ENCODE assay signal across 20 mouse cellular contexts in genomic region chr4:97825841-97826240, GRCm38 (mm10). TPM values are rescaled to one million over a fixed set of nuclear protein-coding genes. Genes with fewer than 3 reads are reported as not detected.
DNase-seq lines count a peak whose midpoint lies in the region; ATAC-seq and TF ChIP-seq lines count a peak whose summit lies in the region.
"Had no signal": no experiment of that assay in that cellular context is flagged by ENCODE, and none has a peak within 500 bp of the region (broad histone marks: within the 10 kb centered on the region; RNA-seq: fewer than 3 reads in every experiment).

No protein-coding gene starts in this region.

- peak overlapping the region; percentile 53; the same call in 1 of the 2 replicates for H3K27ac ChIP-seq in forebrain, embryonic 10.5 days
- no peak overlapping the region for H3K27ac ChIP-seq in forebrain, embryonic 15.5 days (replicated peaks)
- peak overlapping the region; percentile 82 for H3K27ac ChIP-seq in heart, embryonic 15.5 days
- H3K27ac ChIP-seq in forebrain, embryonic 14.5 days (ENCODE audit: low read depth, low read length) = no peak overlapping the region
- no peak overlapping the region for H3K27ac ChIP-seq in layer of hippocampus, adult 2 months
- H3K27ac ChIP-seq: embryonic facial prominence, embryonic 15.5 days; limb, embryonic 13.5 days; neural tube, embryonic 13.5 days had no signal

- H3K4me3 ChIP-seq in forebrain, embryonic 10.5 days = no peak overlapping the region
- H3K4me3 ChIP-seq in forebrain, embryonic 15.5 days = no peak overlapping the region
- no peak overlapping the region for H3K4me3 ChIP-seq in heart, embryonic 15.5 days
- H3K4me3 ChIP-seq in forebrain, embryonic 14.5 days (ENCODE audit: low read depth, low read length) = no peak overlapping the region
- H3K4me3 ChIP-seq in layer of hippocampus, adult 2 months = no peak overlapping the region
- H3K4me3 ChIP-seq: embryonic facial prominence, embryonic 15.5 days; limb, embryonic 13.5 days; neural tube, embryonic 13.5 days had no signal

- H3K4me1 ChIP-seq in forebrain, embryonic 10.5 days = peaks cover 56% of the 10 kb centered on the region
- H3K4me1 ChIP-seq in forebrain, embryonic 15.5 days = peaks cover 63% of the 10 kb centered on the region
- H3K4me1 ChIP-seq in heart, embryonic 15.5 days (replicated peaks) = peaks cover 69% of the 10 kb centered on the region
- peaks cover 26% of the 10 kb centered on the region for H3K4me1 ChIP-seq in forebrain, embryonic 14.5 days (ENCODE audit: control insufficient read depth, insufficient read depth, low read length)

- ATAC-seq in forebrain, embryonic 15.5 days (replicated peaks) = no peak
- ATAC-seq in heart, embryonic 15.5 days (replicated peaks; ENCODE audit: insufficient number of reproducible peaks, insufficient read depth, low FRiP score, low read depth) = no peak
- peak; percentile 57; the same call in 1 of the 2 replicates for ATAC-seq in forebrain, embryonic 14.5 days
- ATAC-seq: intestine, postnatal 0 days had no signal

- WGBS in forebrain, embryonic 10.5 days = 63% methylated on average over 4 of the region's 4 CpGs
- 45% methylated on average over 4 of the region's 4 CpGs for WGBS in forebrain, embryonic 15.5 days
- WGBS in heart, embryonic 15.5 days = 64% methylated on average over 4 of the region's 4 CpGs
- WGBS in forebrain, embryonic 14.5 days = 47% methylated on average over 4 of the region's 4 CpGs

- H3K27me3 ChIP-seq in forebrain, embryonic 10.5 days (ENCODE audit: poor library complexity, severe bottlenecking) = peaks cover 25% of the 10 kb centered on the region
- H3K27me3 ChIP-seq in forebrain, embryonic 15.5 days = no peaks in the 10 kb centered on the region
- no peaks in the 10 kb centered on the region for H3K27me3 ChIP-seq in heart, embryonic 15.5 days
- H3K27me3 ChIP-seq in forebrain, embryonic 14.5 days (replicated peaks; ENCODE audit: control insufficient read depth, insufficient read depth, low read length) = no peaks in the 10 kb centered on the region
- H3K27me3 ChIP-seq: embryonic facial prominence, embryonic 15.5 days; limb, embryonic 13.5 days; neural tube, embryonic 13.5 days had no signal

- no peaks in the 10 kb centered on the region for H3K9me3 ChIP-seq in forebrain, embryonic 10.5 days
- no peaks in the 10 kb centered on the region for H3K9me3 ChIP-seq in forebrain, embryonic 15.5 days
- H3K9me3 ChIP-seq in heart, embryonic 15.5 days (replicated peaks) = no peaks in the 10 kb centered on the region
- no peaks in the 10 kb centered on the region for H3K9me3 ChIP-seq in forebrain, embryonic 14.5 days (replicated peaks; ENCODE audit: control insufficient read depth, low read length)
- H3K9me3 ChIP-seq: embryonic facial prominence, embryonic 15.5 days; limb, embryonic 13.5 days; neural tube, embryonic 13.5 days had no signal

- no peak for TF ChIP-seq CTCF in layer of hippocampus, adult 2 months (conservative IDR thresholded peaks at IDR 0.05)

- DNase-seq in forebrain, embryonic 10.5 days (ENCODE audit: extremely low spot score, low spot score) = no peak
- DNase-seq in heart, adult 18-20 months = no peak
- peak; percentile 59 for DNase-seq in NIH3T3 (ENCODE audit: low read depth)
- DNase-seq in forebrain, embryonic 14.5 days (ENCODE audit: low spot score) = peak; percentile 34
- no peak for DNase-seq in spleen, postnatal 14 days (ENCODE audit: low spot score in 2 of 2)
- no peak for DNase-seq in layer of hippocampus, adult 2 months (ENCODE audit: low spot score in 2 of 2)
- DNase-seq: cerebellum, adult 18-20 months; gastrocnemius, postnatal 10 days; kidney, postnatal 10 days; lung, postnatal 4 days; thymus, adult 2 months had no signal

- H3K36me3 ChIP-seq in forebrain, embryonic 10.5 days (replicated peaks) = no peaks in the 10 kb centered on the region
- no peaks in the 10 kb centered on the region for H3K36me3 ChIP-seq in forebrain, embryonic 15.5 days
- no peaks in the 10 kb centered on the region; the same call in 1 of the 2 replicates for H3K36me3 ChIP-seq in heart, embryonic 15.5 days
- no peaks in the 10 kb centered on the region for H3K36me3 ChIP-seq in forebrain, embryonic 14.5 days (ENCODE audit: control insufficient read depth, insufficient read depth, low read length)
- H3K36me3 ChIP-seq: embryonic facial prominence, embryonic 15.5 days; neural tube, embryonic 13.5 days had no signal

- H3K4me2 ChIP-seq in forebrain, embryonic 15.5 days (replicated peaks) = no peak overlapping the region
- H3K4me2 ChIP-seq in heart, embryonic 15.5 days = no peak overlapping the region
- no peak overlapping the region for H3K4me2 ChIP-seq in forebrain, embryonic 14.5 days (ENCODE audit: low read length)
- H3K4me2 ChIP-seq: embryonic facial prominence, embryonic 15.5 days; limb, embryonic 13.5 days; neural tube, embryonic 13.5 days had no signal

- no peak overlapping the region for H3K9ac ChIP-seq in forebrain, embryonic 15.5 days (replicated peaks)
- H3K9ac ChIP-seq in heart, embryonic 15.5 days = no peak overlapping the region
- no peak overlapping the region for H3K9ac ChIP-seq in forebrain, embryonic 14.5 days (ENCODE audit: low read length)
- H3K9ac ChIP-seq: embryonic facial prominence, embryonic 15.5 days; limb, embryonic 13.5 days; neural tube, embryonic 13.5 days had no signal

RNA-seq across cellular contexts. Expression of gene E130114P18Rik, which starts 48.0 kb away (rescaled TPM):
- 14.3 and 21.3 TPM in 2 replicates for polyA plus RNA-seq in forebrain, embryonic 10.5 days (2016; fragmentation: Nextera tagmentation; extraction: Ambion mirVana)
- polyA plus RNA-seq in forebrain, embryonic 15.5 days (2015; fragmentation: Nextera tagmentation; extraction: Ambion mirVana) = 39.8 and 45.7 TPM in 2 replicates
- 0.25 and 0.30 TPM in 2 replicates for polyA plus RNA-seq in heart, embryonic 15.5 days (2015; fragmentation: Nextera tagmentation; extraction: Ambion mirVana)
- total RNA-seq in heart, adult 18-20 months (2021) = not detected
- polyA plus RNA-seq in forebrain, embryonic 14.5 days (2014; fragmentation: Nextera tagmentation; extraction: Ambion mirVana) = 48.7 and 62.9 TPM in 2 replicates
- total RNA-seq in layer of hippocampus, adult 2 months (2021) = 1 to 10 TPM; 7.1 to 7.9 TPM
- total RNA-seq: monocyte, adult 5-6 weeks had no signal
- polyA plus RNA-seq: C2C12; small intestine, adult 2 months had no signal

RNA-seq across cellular contexts. Expression of gene Nfia, which starts 53.3 kb away (rescaled TPM):
- 10.9 and 17.6 TPM in 2 replicates for polyA plus RNA-seq in forebrain, embryonic 10.5 days (2016; fragmentation: Nextera tagmentation; extraction: Ambion mirVana)
- 98.3 and 101 TPM in 2 replicates for polyA plus RNA-seq in forebrain, embryonic 15.5 days (2015; fragmentation: Nextera tagmentation; extraction: Ambion mirVana)
- polyA plus RNA-seq in heart, embryonic 15.5 days (2015; fragmentation: Nextera tagmentation; extraction: Ambion mirVana) = 46.8 and 47.9 TPM in 2 replicates
- total RNA-seq in heart, adult 18-20 months (2021) = 100 to 1,000 TPM; 115 to 127 TPM
- 71.5 and 85.9 TPM in 2 replicates for polyA plus RNA-seq in forebrain, embryonic 14.5 days (2014; fragmentation: Nextera tagmentation; extraction: Ambion mirVana)
- total RNA-seq in layer of hippocampus, adult 2 months (2021) = 100 to 1,000 TPM; 113 to 115 TPM

Comparison
In these comparisons a context has a peak if more than half of its experiments do, and no peak if none do; other contexts are left out.
1. DNase-seq: peak in NIH3T3 (single experiment) and forebrain, embryonic 14.5 days (single experiment); none in forebrain, embryonic 10.5 days (single experiment), heart, adult 18-20 months (0 of 2), spleen, postnatal 14 days (0 of 2) and layer of hippocampus, adult 2 months (0 of 2).
2. H3K27ac ChIP-seq: peak in forebrain, embryonic 10.5 days (single experiment) and heart, embryonic 15.5 days (single experiment); none in forebrain, embryonic 15.5 days (single experiment), forebrain, embryonic 14.5 days (single experiment) and layer of hippocampus, adult 2 months (single experiment).
3. RNA of gene E130114P18Rik, which starts 48.0 kb away (polyA plus RNA-seq): 48.7 to 62.9 TPM in forebrain, embryonic 14.5 days, 39.8 to 45.7 TPM in forebrain, embryonic 15.5 days and 14.3 to 21.3 TPM in forebrain, embryonic 10.5 days; 0.25 to 0.30 TPM in heart, embryonic 15.5 days; every median in the first group is over 10 times any median in the second.